In the genomic region with DNA sequence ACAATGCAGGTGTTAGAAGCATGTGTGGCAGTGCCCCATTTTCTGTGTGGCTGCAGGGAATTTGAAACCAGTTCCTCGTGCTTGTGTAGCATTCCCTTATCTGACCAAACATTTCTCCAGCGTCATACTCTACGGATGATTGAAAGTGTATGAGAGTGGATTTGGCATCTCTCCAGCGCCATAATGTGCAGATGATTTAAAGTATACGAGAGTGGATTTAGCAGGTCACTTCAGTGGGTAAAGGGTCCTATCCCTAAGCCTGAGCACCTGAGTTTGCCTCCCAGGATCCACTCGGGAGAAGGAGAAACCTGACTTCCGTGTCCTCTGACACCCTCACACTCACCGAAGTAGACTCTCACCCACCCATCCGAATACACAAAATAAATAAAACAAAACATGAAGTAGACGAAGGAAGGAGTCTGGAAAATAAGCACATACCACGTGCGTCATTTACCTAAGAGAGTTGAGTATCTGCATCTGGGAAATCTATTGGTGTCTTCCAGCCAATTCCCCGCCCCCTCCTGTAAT, we compare ENCODE assay signal across 19 mouse cellular contexts. TPM values are rescaled to one million over a fixed set of nuclear protein-coding genes. Genes with fewer than 3 reads are reported as not detected.
DNase-seq lines count a peak whose midpoint lies in the region; ATAC-seq and TF ChIP-seq lines count a peak whose summit lies in the region.
"Had no signal": no experiment of that assay in that cellular context is flagged by ENCODE, and none has a peak within 500 bp of the region (broad histone marks: within the 10 kb centered on the region; RNA-seq: fewer than 3 reads in every experiment).

No protein-coding gene starts in this region.

- no peak overlapping the region for H3K27ac ChIP-seq in kidney, embryonic 14.5 days (ENCODE audit: low read depth, low read length)
- H3K27ac ChIP-seq in liver, postnatal 0 days (ENCODE audit: low read depth): peak overlapping the region; percentile 77
- no peak overlapping the region for H3K27ac ChIP-seq in liver, embryonic 12.5 days
- H3K27ac ChIP-seq in intestine, embryonic 15.5 days: no peak overlapping the region
- H3K27ac ChIP-seq in stomach, embryonic 16.5 days (ENCODE audit: low read length): peak overlapping the region; percentile 25
- H3K27ac ChIP-seq: forebrain, embryonic 13.5 days; heart, embryonic 15.5 days; limb, embryonic 10.5 days; liver, embryonic 13.5 days; macrophage; midbrain, embryonic 10.5 days had no signal

- H3K4me3 ChIP-seq in kidney, embryonic 14.5 days (ENCODE audit: low read length): no peak overlapping the region
- H3K4me3 ChIP-seq in liver, postnatal 0 days (ENCODE audit: low read depth, low read length): no peak overlapping the region
- no peak overlapping the region for H3K4me3 ChIP-seq in liver, embryonic 12.5 days
- H3K4me3 ChIP-seq in intestine, embryonic 15.5 days (replicated peaks): no peak overlapping the region
- H3K4me3 ChIP-seq in stomach, embryonic 16.5 days (replicated peaks; ENCODE audit: low read length): no peak overlapping the region
- H3K4me3 ChIP-seq: forebrain, embryonic 13.5 days; heart, embryonic 15.5 days; limb, embryonic 10.5 days; liver, embryonic 13.5 days; midbrain, embryonic 10.5 days had no signal

- no peaks in the 10 kb centered on the region for H3K27me3 ChIP-seq in kidney, embryonic 14.5 days (ENCODE audit: control insufficient read depth, insufficient read depth, low read length)
- no peaks in the 10 kb centered on the region for H3K27me3 ChIP-seq in liver, postnatal 0 days (ENCODE audit: insufficient read depth, low read length)
- no peaks in the 10 kb centered on the region for H3K27me3 ChIP-seq in liver, embryonic 12.5 days (replicated peaks)
- no peaks in the 10 kb centered on the region for H3K27me3 ChIP-seq in intestine, embryonic 15.5 days (replicated peaks)
- no peaks in the 10 kb centered on the region for H3K27me3 ChIP-seq in stomach, embryonic 16.5 days (ENCODE audit: control insufficient read depth, insufficient read depth, low read length)
- H3K27me3 ChIP-seq: CH12.LX; forebrain, embryonic 13.5 days; heart, embryonic 15.5 days; liver, embryonic 13.5 days had no signal

- no peak for TF ChIP-seq CTCF in liver, postnatal 0 days (IDR thresholded peaks at IDR 0.05; ENCODE audit: low read depth)

- TF ChIP-seq EP300 in liver, postnatal 0 days (IDR thresholded peaks at IDR 0.05; ENCODE audit: low read depth): no peak

- no peaks in the 10 kb centered on the region for H3K4me1 ChIP-seq in kidney, embryonic 14.5 days (ENCODE audit: control insufficient read depth, insufficient read depth, low read length)
- peaks cover 14% of the 10 kb centered on the region; the same call in 1 of the 2 replicates for H3K4me1 ChIP-seq in liver, postnatal 0 days (ENCODE audit: insufficient read depth)
- peaks cover 5% of the 10 kb centered on the region; the same call in 1 of the 2 replicates for H3K4me1 ChIP-seq in liver, embryonic 12.5 days
- peaks cover 7% of the 10 kb centered on the region; the same call in 1 of the 2 replicates for H3K4me1 ChIP-seq in intestine, embryonic 15.5 days (replicated peaks)
- H3K4me1 ChIP-seq in stomach, embryonic 16.5 days (ENCODE audit: control insufficient read depth, insufficient read depth, low read length): peaks cover 13% of the 10 kb centered on the region

- ATAC-seq in kidney, embryonic 14.5 days (ENCODE audit: low FRiP score, low TSS enrichment): no peak
- no peak for ATAC-seq in liver, postnatal 0 days
- no peak for ATAC-seq in liver, embryonic 12.5 days
- ATAC-seq in intestine, embryonic 15.5 days: peak; percentile 34
- ATAC-seq in stomach, embryonic 16.5 days (ENCODE audit: insufficient read depth, low FRiP score): 0 out of 2 replicates have a peak, but pooled peaks have one; percentile 7
- ATAC-seq: hindbrain, embryonic 16.5 days had no signal

- H3K9ac ChIP-seq in kidney, embryonic 14.5 days (ENCODE audit: low read depth, low read length): no peak overlapping the region
- no peak overlapping the region for H3K9ac ChIP-seq in liver, postnatal 0 days (replicated peaks)
- no peak overlapping the region for H3K9ac ChIP-seq in liver, embryonic 12.5 days
- H3K9ac ChIP-seq in intestine, embryonic 15.5 days: no peak overlapping the region
- H3K9ac ChIP-seq in stomach, embryonic 16.5 days (ENCODE audit: low read length): no peak overlapping the region
- H3K9ac ChIP-seq: forebrain, embryonic 13.5 days; heart, embryonic 15.5 days; liver, embryonic 13.5 days had no signal

- no peaks in the 10 kb centered on the region for H3K9me3 ChIP-seq in kidney, embryonic 14.5 days (ENCODE audit: control insufficient read depth, low read length)
- no peaks in the 10 kb centered on the region for H3K9me3 ChIP-seq in liver, postnatal 0 days (ENCODE audit: low read length)
- H3K9me3 ChIP-seq in liver, embryonic 12.5 days (replicated peaks): no peaks in the 10 kb centered on the region
- no peaks in the 10 kb centered on the region for H3K9me3 ChIP-seq in intestine, embryonic 15.5 days
- no peaks in the 10 kb centered on the region for H3K9me3 ChIP-seq in stomach, embryonic 16.5 days (replicated peaks; ENCODE audit: control insufficient read depth, low read length)
- H3K9me3 ChIP-seq: forebrain, embryonic 13.5 days; heart, embryonic 15.5 days; limb, embryonic 10.5 days; liver, embryonic 13.5 days; midbrain, embryonic 10.5 days had no signal

- peak; percentile 13 for DNase-seq in kidney, adult 18-20 months
- DNase-seq in liver, postnatal 0 days: no peak
- DNase-seq in frontal cortex, postnatal 25 days (ENCODE audit: low spot score in 2 of 2): no peak
- DNase-seq: gastrocnemius, postnatal 25 days; liver, embryonic 13.5 days; right cerebral cortex, postnatal 4 days; thymus, adult 18-20 months; thymus, postnatal 4 days had no signal

- H3K4me2 ChIP-seq in kidney, embryonic 14.5 days (replicated peaks; ENCODE audit: low read depth, low read length): no peak overlapping the region
- H3K4me2 ChIP-seq in liver, postnatal 0 days (ENCODE audit: low read depth, low read length): no peak overlapping the region
- H3K4me2 ChIP-seq in liver, embryonic 12.5 days: no peak overlapping the region
- H3K4me2 ChIP-seq in intestine, embryonic 15.5 days (replicated peaks): no peak overlapping the region
- peak overlapping the region; percentile 31; the same call in 1 of the 2 replicates for H3K4me2 ChIP-seq in stomach, embryonic 16.5 days (ENCODE audit: low read depth, low read length)
- H3K4me2 ChIP-seq: forebrain, embryonic 13.5 days; heart, embryonic 15.5 days; liver, embryonic 13.5 days had no signal

- 64% methylated on average over 13 of the region's 13 CpGs for WGBS in kidney, embryonic 14.5 days
- WGBS in liver, postnatal 0 days (ENCODE audit: insufficient replicate concordance): 56% methylated on average over 13 of the region's 13 CpGs
- 60% methylated on average over 13 of the region's 13 CpGs for WGBS in liver, embryonic 12.5 days (ENCODE audit: insufficient replicate concordance)
- WGBS in intestine, embryonic 15.5 days: 47% methylated on average over 13 of the region's 13 CpGs
- WGBS in stomach, embryonic 16.5 days: 29% methylated on average over 13 of the region's 13 CpGs

- no peaks in the 10 kb centered on the region for H3K36me3 ChIP-seq in kidney, embryonic 14.5 days (ENCODE audit: control insufficient read depth, insufficient read depth, low read length)
- H3K36me3 ChIP-seq in liver, postnatal 0 days (replicated peaks; ENCODE audit: insufficient read depth, low read length): no peaks in the 10 kb centered on the region
- H3K36me3 ChIP-seq in liver, embryonic 12.5 days: no peaks in the 10 kb centered on the region
- H3K36me3 ChIP-seq in intestine, embryonic 15.5 days: no peaks in the 10 kb centered on the region
- H3K36me3 ChIP-seq in stomach, embryonic 16.5 days (ENCODE audit: control insufficient read depth, insufficient read depth, low read length): no peaks in the 10 kb centered on the region
- H3K36me3 ChIP-seq: heart, embryonic 15.5 days; limb, embryonic 10.5 days; liver, embryonic 13.5 days; midbrain, embryonic 10.5 days had no signal

RNA-seq across cellular contexts. Expression of a gene that starts 54.2 kb away (rescaled TPM):
- 3.9 and 4.0 TPM in 2 replicates for polyA plus RNA-seq in kidney, embryonic 14.5 days (2014; fragmentation: Nextera tagmentation; extraction: Ambion mirVana)
- 3.9 and 4.4 TPM in 2 replicates for polyA plus RNA-seq in liver, postnatal 0 days (2015; fragmentation: Nextera tagmentation; extraction: Ambion mirVana)
- 1.6 and 1.7 TPM in 2 replicates for polyA plus RNA-seq in liver, embryonic 12.5 days (2016; fragmentation: Nextera tagmentation; extraction: Ambion mirVana)
- 5.7 and 6.1 TPM in 2 replicates for polyA plus RNA-seq in intestine, embryonic 15.5 days (2015; fragmentation: Nextera tagmentation; extraction: Ambion mirVana)
- polyA plus RNA-seq in stomach, embryonic 16.5 days (2015; fragmentation: Nextera tagmentation; extraction: Ambion mirVana): 7.8 and 8.0 TPM in 2 replicates

Comparison
In these comparisons a context has a peak if more than half of its experiments do, and no peak if none do; other contexts are left out.
1. H3K27ac ChIP-seq: peak in liver, postnatal 0 days (single experiment) and stomach, embryonic 16.5 days (single experiment); none in kidney, embryonic 14.5 days (single experiment), liver, embryonic 12.5 days (single experiment) and intestine, embryonic 15.5 days (single experiment).
2. ATAC-seq: peak in intestine, embryonic 15.5 days (single experiment) and stomach, embryonic 16.5 days (single experiment); none in kidney, embryonic 14.5 days (single experiment), liver, postnatal 0 days (single experiment) and liver, embryonic 12.5 days (single experiment).